Mouse (Mus musculus) MEL (cell line): Measurements from ENCODE around the gene Cecr2. TPM values are rescaled to one million over a fixed set of nuclear protein-coding genes. Genes with fewer than 3 reads are reported as not detected.

Experiments used
- DNase-seq: peaks from one replicate; pipeline ENCODE4 v3.0.0; 2011; ENCODE audit warnings: low read depth, low spot score
- H3K27ac ChIP-seq: 2 replicates; pipeline ENCODE4 v1.5.1; 2012; ENCODE audit warnings: low read depth, mild to moderate bottlenecking, control low read depth, low read length, moderate library complexity; ENCODE audit not compliant: control insufficient read depth
- H3K27me3 ChIP-seq, 2 experiments: fragments of 150-350 bp in 1 of 2; sonication (generic) in 1 of 2; 2 replicates each; pipeline ENCODE4 v1.6.1; 2012; ENCODE audit warnings: low read length in 2 of 2, mild to moderate bottlenecking in 2 of 2, improper control_type of control experiment in 1 of 2, moderate library complexity in 1 of 2; ENCODE audit not compliant: insufficient read depth in 2 of 2, control insufficient read depth in 1 of 2
- H3K36me3 ChIP-seq, 2 experiments: 2 replicates each; pipeline ENCODE4 v1.6.1; 2012 to 2014; ENCODE audit warnings: low read length in 2 of 2, improper control_type of control experiment in 1 of 2, inconsistent platforms in 1 of 2, mild to moderate bottlenecking in 1 of 2; ENCODE audit not compliant: insufficient read depth in 2 of 2, control insufficient read depth in 1 of 2
- H3K4me1 ChIP-seq, 2 experiments: fragments of 150-350 bp in 1 of 2; sonication (generic) in 1 of 2; 2 replicates each; pipeline ENCODE4 v1.6.1; 2012; ENCODE audit warnings: low read length in 2 of 2, improper control_type of control experiment in 1 of 2, mild to moderate bottlenecking in 1 of 2; ENCODE audit not compliant: insufficient read depth in 2 of 2, control insufficient read depth in 1 of 2
- H3K4me3 ChIP-seq, 2 experiments: fragments of 150-350 bp in 1 of 2; sonication (generic) in 1 of 2; 2 replicates each; pipeline ENCODE4 v1.5.1; 2012; ENCODE audit warnings: low read depth in 2 of 2, low read length in 2 of 2, mild to moderate bottlenecking in 2 of 2, moderate library complexity in 2 of 2, control low read depth in 1 of 2, improper control_type of control experiment in 1 of 2; ENCODE audit not compliant: control insufficient read depth in 1 of 2, insufficient read depth in 1 of 2
- H3K79me2 ChIP-seq: 2 replicates; pipeline ENCODE4 v1.6.1; 2012; ENCODE audit warnings: mild to moderate bottlenecking, low read length, moderate library complexity; ENCODE audit not compliant: control insufficient read depth, poor library complexity, insufficient read depth
- H3K9ac ChIP-seq: 2 replicates; pipeline ENCODE4 v1.6.1; 2012; ENCODE audit warnings: low read depth, mild to moderate bottlenecking, control low read depth, low read length, moderate library complexity; ENCODE audit not compliant: control insufficient read depth, poor library complexity, severe bottlenecking
- H3K9me3 ChIP-seq: fragments of 150-350 bp; sonication (generic); replicated peaks from 2 replicates; pipeline ENCODE4 v1.6.1; 2012; ENCODE audit warnings: mild to moderate bottlenecking, low read length, improper control_type of control experiment, moderate library complexity; ENCODE audit not compliant: insufficient read depth
- BHLHE40 ChIP-seq: IDR thresholded peaks from 2 replicates; pipeline ENCODE4 v1.6.1; 2012; ENCODE audit warnings: low read depth, mild to moderate bottlenecking, inconsistent platforms, low read length, improper control_type of control experiment, borderline replicate concordance
- CHD1 ChIP-seq: IDR thresholded peaks from 2 replicates; pipeline ENCODE4 v1.6.1; 2012; ENCODE audit warnings: low read depth, mild to moderate bottlenecking, inconsistent platforms, low read length, improper control_type of control experiment
- CTCF ChIP-seq, 3 experiments: IDR thresholded peaks in 2 of 3; conservative IDR thresholded peaks in 1 of 3; 2 replicates each; pipeline ENCODE4 v1.5.1; 2011 to 2012; ENCODE audit warnings: low read length in 3 of 3, low read depth in 2 of 3, mild to moderate bottlenecking in 2 of 3, improper control_type of control experiment in 1 of 3, inconsistent platforms in 1 of 3, mixed read lengths in 1 of 3, moderate library complexity in 1 of 3; ENCODE audit not compliant: control insufficient read depth in 1 of 3, insufficient read depth in 1 of 3, poor library complexity in 1 of 3, severe bottlenecking in 1 of 3
- ETS1 ChIP-seq: IDR thresholded peaks from 2 replicates; pipeline ENCODE4 v1.6.1; 2012; ENCODE audit warnings: low read depth, mild to moderate bottlenecking, inconsistent platforms, low read length, improper control_type of control experiment, moderate library complexity
- JUND ChIP-seq: IDR thresholded peaks from 2 replicates; pipeline ENCODE4 v1.6.1; 2011; ENCODE audit warnings: low read depth, mild to moderate bottlenecking, improper control_type of control experiment, low read length
- KAT2A ChIP-seq: conservative IDR thresholded peaks from 2 replicates; pipeline ENCODE4 v1.6.1; 2012; ENCODE audit warnings: low read depth, low read length, improper control_type of control experiment, inconsistent platforms
- MAFK ChIP-seq: IDR thresholded peaks from 2 replicates; pipeline ENCODE4 v1.6.1; 2011; ENCODE audit warnings: low read depth, mild to moderate bottlenecking, low read length, improper control_type of control experiment, borderline replicate concordance
- MAX ChIP-seq: IDR thresholded peaks from 2 replicates; pipeline ENCODE4 v1.6.1; 2011; ENCODE audit warnings: low read length, improper control_type of control experiment
- MYB ChIP-seq: IDR thresholded peaks from 2 replicates; pipeline ENCODE4 v1.6.1; 2011; ENCODE audit warnings: mild to moderate bottlenecking, low read depth, low read length, improper control_type of control experiment
- MYC ChIP-seq: IDR thresholded peaks from 2 replicates; pipeline ENCODE4 v1.6.1; 2011; ENCODE audit warnings: low read depth, mild to moderate bottlenecking, low read length, improper control_type of control experiment, moderate library complexity
- NELFE ChIP-seq: IDR thresholded peaks from 2 replicates; pipeline ENCODE4 v1.6.1; 2011; ENCODE audit warnings: low read depth, low read length, improper control_type of control experiment
- POLR2A ChIP-seq, 2 experiments: IDR thresholded peaks; 2 replicates each; pipeline ENCODE4 v1.6.1; 2011 to 2012; ENCODE audit warnings: low read length in 2 of 2, mild to moderate bottlenecking in 2 of 2, control low read depth in 1 of 2, improper control_type of control experiment in 1 of 2, low read depth in 1 of 2, moderate library complexity in 1 of 2; ENCODE audit not compliant: control insufficient read depth in 1 of 2, insufficient read depth in 1 of 2, poor library complexity in 1 of 2
- POLR2AphosphoS2 ChIP-seq: IDR thresholded peaks from 2 replicates; pipeline ENCODE4 v1.6.1; 2011; ENCODE audit warnings: low read length, improper control_type of control experiment
- POLR2AphosphoS5 ChIP-seq: IDR thresholded peaks from 2 replicates; pipeline ENCODE4 v1.6.1; 2012; ENCODE audit warnings: low read depth, borderline replicate concordance, mild to moderate bottlenecking, inconsistent platforms, low read length, moderate library complexity, mixed read lengths
- RAD21 ChIP-seq: IDR thresholded peaks from 2 replicates; pipeline ENCODE4 v1.6.1; 2011; ENCODE audit warnings: mild to moderate bottlenecking, low read depth, low read length, improper control_type of control experiment
- RCOR1 ChIP-seq: IDR thresholded peaks from 2 replicates; pipeline ENCODE4 v1.6.1; 2012; ENCODE audit warnings: low read depth, mild to moderate bottlenecking, inconsistent platforms, low read length, improper control_type of control experiment
- SMC3 ChIP-seq: IDR thresholded peaks from 2 replicates; pipeline ENCODE4 v1.6.1; 2011; ENCODE audit warnings: low read depth, low read length, improper control_type of control experiment
- TCF12 ChIP-seq: IDR thresholded peaks from 2 replicates; pipeline ENCODE4 v1.6.1; 2014; ENCODE audit warnings: low read depth, mild to moderate bottlenecking, inconsistent platforms, low read length, improper control_type of control experiment, moderate library complexity
- ZC3H11A ChIP-seq: IDR thresholded peaks from 2 replicates; pipeline ENCODE4 v1.6.1; 2012; ENCODE audit warnings: low read depth, mild to moderate bottlenecking, inconsistent platforms, low read length, improper control_type of control experiment
- ZKSCAN1 ChIP-seq: IDR thresholded peaks from 2 replicates; pipeline ENCODE4 v1.6.1; 2012; ENCODE audit warnings: low read depth, mild to moderate bottlenecking, inconsistent platforms, low read length, improper control_type of control experiment, moderate library complexity
- ZMIZ1 ChIP-seq: IDR thresholded peaks from 2 replicates; pipeline ENCODE4 v1.6.1; 2012; ENCODE audit warnings: low read depth, mild to moderate bottlenecking, inconsistent platforms, low read length, improper control_type of control experiment, moderate library complexity
- polyA plus RNA-seq, 2 experiments: library from polyadenylated mRNA; stranded (reverse) in 1 of 2; unstranded in 1 of 2; fragments of >175 nt in 1 of 2; fragments of >200 nt in 1 of 2; gene quantifications; 2 replicates each; pipeline versions ENCODE4 v1.2.1 to v1.2.4; 2012; ENCODE audit warnings: low replicate concordance in 2 of 2, low read depth in 1 of 2; ENCODE audit not compliant: insufficient read length in 2 of 2, insufficient read depth in 1 of 2, missing spikeins in 1 of 2
- total RNA-seq: library from RNA; depleted of rRNA; stranded (reverse); fragments of 300-350 nt; gene quantifications from 2 replicates; pipeline ENCODE4 v1.2.3, GENCODE M21; 2012

Gene Cecr2
- total and polyA plus RNA-seq, 3 experiments, result 4.0 to 8.7 TPM; not detected in 1

DNA sequence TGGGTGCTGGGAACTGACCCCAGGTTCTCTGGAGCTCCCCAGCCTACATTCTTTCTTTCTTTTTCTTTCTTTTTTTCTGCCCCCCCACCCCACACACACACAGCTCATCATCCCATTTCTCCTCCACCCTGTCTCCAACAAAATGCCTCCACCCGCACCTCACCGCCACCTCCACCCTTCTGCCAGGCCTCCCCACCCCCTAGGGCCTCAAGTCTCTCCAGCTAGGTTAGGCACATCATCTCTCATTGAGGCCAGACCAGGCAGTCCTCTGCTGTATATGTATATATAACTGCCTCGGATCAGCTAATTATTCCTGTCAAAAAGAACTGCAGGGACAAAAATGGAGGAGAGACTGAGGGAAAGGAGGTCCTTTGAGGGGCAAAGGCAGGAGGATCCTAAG, 69.8 kb downstream of the Cecr2 start:
- TF ChIP-seq NELFE, result no peak
- TF ChIP-seq ZMIZ1, result no peak
- no peak for TF ChIP-seq CTCF (IDR thresholded peaks at IDR 0.05 in 2 of 3, conservative IDR thresholded peaks at IDR 0.05 in 1 of 3; ENCODE audit: control insufficient read depth in 1 of 3, insufficient read depth in 1 of 3, low read depth in 2 of 3, low read length in 3 of 3, poor library complexity in 1 of 3, severe bottlenecking in 1 of 3)
- no peak for TF ChIP-seq POLR2AphosphoS5
- TF ChIP-seq JUND, result no peak
- no peak for TF ChIP-seq TCF12
- TF ChIP-seq BHLHE40, result no peak
- TF ChIP-seq MYB, result no peak
- no peak for TF ChIP-seq POLR2A (IDR thresholded peaks at IDR 0.05; ENCODE audit: control insufficient read depth in 1 of 2, insufficient read depth in 1 of 2, low read depth in 1 of 2, low read length in 2 of 2, poor library complexity in 1 of 2)

DNA sequence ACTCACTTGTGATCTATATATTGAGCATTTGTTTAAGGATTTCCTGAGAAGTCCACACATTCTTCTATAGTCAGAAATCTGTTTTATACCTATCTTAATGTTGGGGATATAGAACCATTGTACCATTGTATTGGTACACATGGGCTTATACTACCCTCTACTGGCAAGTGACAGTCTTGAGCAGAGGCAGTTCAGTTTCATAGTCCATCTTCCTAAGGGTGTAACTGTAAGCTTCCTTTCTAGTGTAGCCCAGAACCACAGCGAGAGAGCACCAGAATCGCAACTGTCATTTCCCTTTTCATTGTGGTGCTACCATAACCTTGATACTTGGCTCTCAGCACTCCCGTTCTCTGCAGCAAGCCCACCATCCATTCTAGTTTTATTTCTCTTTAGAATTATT, 70.4 kb downstream of the Cecr2 start:
- H3K36me3 ChIP-seq, result no peaks in the 10 kb centered on the region
- no peaks in the 10 kb centered on the region for H3K79me2 ChIP-seq
- peak; percentile 72 for DNase-seq

More for the DNA sequence above, 69.8 kb downstream of the Cecr2 start:
- no peak overlapping the region for H3K9ac ChIP-seq
- no peaks in the 10 kb centered on the region for H3K79me2 ChIP-seq
- no peak for DNase-seq
- H3K36me3 ChIP-seq, result no peaks in the 10 kb centered on the region
- no peaks in the 10 kb centered on the region for H3K4me1 ChIP-seq
- no peaks in the 10 kb centered on the region for H3K27me3 ChIP-seq
- H3K9me3 ChIP-seq, result no peaks in the 10 kb centered on the region
- no peak overlapping the region for H3K4me3 ChIP-seq
- no peak overlapping the region for H3K27ac ChIP-seq

DNA sequence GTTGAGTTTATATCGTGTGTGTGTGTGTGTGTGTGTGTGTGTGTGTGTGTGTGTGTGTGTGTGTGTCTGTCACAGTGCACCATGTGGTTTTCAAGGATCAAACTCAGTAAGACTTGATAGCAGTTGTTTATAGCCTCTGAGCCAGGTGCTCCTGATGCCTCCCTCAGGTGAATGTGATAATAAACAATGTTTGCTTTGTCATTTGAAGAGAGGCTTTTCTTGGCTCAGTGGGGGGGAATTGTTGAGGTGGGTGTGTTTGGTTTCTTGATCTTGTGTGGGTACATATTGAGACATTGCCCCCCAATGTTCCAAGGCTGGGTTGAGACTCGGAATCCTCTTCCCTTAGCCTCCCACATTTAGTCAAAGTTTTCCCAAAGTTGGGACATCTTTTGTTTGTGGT, 77.0 kb downstream of the Cecr2 start:
- H3K4me3 ChIP-seq, result no peak overlapping the region
- H3K9me3 ChIP-seq, result no peaks in the 10 kb centered on the region
- H3K79me2 ChIP-seq, result no peaks in the 10 kb centered on the region; the same call in 1 of the 2 replicates
- TF ChIP-seq MAFK, result no peak
- TF ChIP-seq KAT2A, result no peak
- no peak for TF ChIP-seq ZMIZ1
- no peak for TF ChIP-seq RCOR1
- TF ChIP-seq POLR2AphosphoS2, result no peak
- TF ChIP-seq CHD1, result no peak
- TF ChIP-seq ZC3H11A, result no peak
- TF ChIP-seq MAX, result no peak
- no peak for TF ChIP-seq ETS1
- H3K9ac ChIP-seq, result no peak overlapping the region
- DNase-seq, result no peak
- no peaks in the 10 kb centered on the region for H3K36me3 ChIP-seq
- H3K27me3 ChIP-seq, result no peaks in the 10 kb centered on the region
- H3K4me1 ChIP-seq, result no peaks in the 10 kb centered on the region
- H3K27ac ChIP-seq, result no peak overlapping the region

More for the DNA sequence above, 70.4 kb downstream of the Cecr2 start:
- no peaks in the 10 kb centered on the region for H3K27me3 ChIP-seq
- TF ChIP-seq SMC3 (peak; percentile 94), CTCF (IDR thresholded peaks at IDR 0.05 in 2 of 3, conservative IDR thresholded peaks at IDR 0.05 in 1 of 3; ENCODE audit: control insufficient read depth in 1 of 3, insufficient read depth in 1 of 3, low read depth in 2 of 3, low read length in 3 of 3, poor library complexity in 1 of 3, severe bottlenecking in 1 of 3) (peak; percentile 39 to 96 (median 70)), MYC (peak; percentile 64), POLR2AphosphoS2 (no peak), JUND (no peak), MAFK (no peak), RAD21 (peak; percentile 99), ZKSCAN1 (no peak), ZC3H11A (peak; percentile 92)
- H3K9ac ChIP-seq, result no peak overlapping the region
- no peak overlapping the region for H3K27ac ChIP-seq
- no peaks in the 10 kb centered on the region for H3K4me1 ChIP-seq
- H3K9me3 ChIP-seq, result no peaks in the 10 kb centered on the region
- no peak overlapping the region for H3K4me3 ChIP-seq
